Mouse (Mus musculus): Measurements from ENCODE around the gene Gtf2f2. TPM values are rescaled to one million over a fixed set of nuclear protein-coding genes. Genes with fewer than 3 reads are reported as not detected.
"Not testable (repeated sequence)": the region's sequence is repeated elsewhere in the genome, so short reads cannot be mapped to it uniquely, and the experiment has no call there.

Gtf2f2 gene
- polyA plus RNA-seq, 1 experiment: 30.2 TPM

- Histone ChIP-seq H3K36me3 (ENCODE audit: control insufficient read depth, insufficient read depth) (no peaks in the 10 kb centered on the region), H3K79me3 (ENCODE audit: low read depth) (peaks cover 16% of the 10 kb centered on the region), H3K79me2 (ENCODE audit: control insufficient read depth, insufficient read depth) (peaks cover 36% of the 10 kb centered on the region), H3K27me3 (ENCODE audit: control insufficient read depth, insufficient read depth, insufficient read length) (no peaks in the 10 kb centered on the region), H3K4me3 (ENCODE audit: insufficient read depth, poor library complexity, severe bottlenecking) (no peak overlapping the region), H3ac (ENCODE audit: control insufficient read depth, insufficient read length, low read depth) (no peak overlapping the region)
- TF ChIP-seq FOSL1 (IDR thresholded peaks at IDR 0.05; ENCODE audit: insufficient read depth, low read length, poor library complexity, severe bottlenecking) (peak; percentile 93), CEBPB (IDR thresholded peaks at IDR 0.05; ENCODE audit: low read depth) (peak; percentile 72), MYOD1 (IDR thresholded peaks at IDR 0.05; ENCODE audit: control insufficient read depth, insufficient read length, low read depth) (no peak)
Observed at GRCm38 (mm10) chr14:75937714-75938113, 73.0 kb downstream of the Gtf2f2 start.

- Histone ChIP-seq H3K36me3 (ENCODE audit: control insufficient read depth, insufficient read depth) (no peaks in the 10 kb centered on the region), H3K79me2 (ENCODE audit: control insufficient read depth, insufficient read depth) (peaks cover 24% of the 10 kb centered on the region), H3K4me3 (ENCODE audit: insufficient read depth, poor library complexity, severe bottlenecking) (no peak overlapping the region), H3K79me3 (ENCODE audit: low read depth) (peaks cover 13% of the 10 kb centered on the region), H3ac (ENCODE audit: control insufficient read depth, insufficient read length, low read depth) (no peak overlapping the region), H3K27me3 (ENCODE audit: control insufficient read depth, insufficient read depth, insufficient read length) (no peaks in the 10 kb centered on the region)
- TF ChIP-seq USF1 (IDR thresholded peaks at IDR 0.05; ENCODE audit: low read depth) (no peak), MYOG (IDR thresholded peaks at IDR 0.05; ENCODE audit: control insufficient read depth, extremely low read depth, insufficient read length) (no peak), CTCF (IDR thresholded peaks at IDR 0.05; ENCODE audit: control insufficient read depth, insufficient read depth, insufficient read length) (no peak), MAX (IDR thresholded peaks at IDR 0.05) (no peak), FOSL1 (IDR thresholded peaks at IDR 0.05; ENCODE audit: insufficient read depth, low read length, poor library complexity, severe bottlenecking) (no peak), MYOD1 (IDR thresholded peaks at IDR 0.05; ENCODE audit: control insufficient read depth, insufficient read length, low read depth) (no peak), CEBPB (IDR thresholded peaks at IDR 0.05; ENCODE audit: low read depth) (no peak)
Observed at GRCm38 (mm10) chr14:75934359-75934758, 76.3 kb downstream of the Gtf2f2 start.

- peaks cover 30% of the 10 kb centered on the region for H3K79me2 ChIP-seq (ENCODE audit: control insufficient read depth, insufficient read depth)
- TF ChIP-seq CTCF (IDR thresholded peaks at IDR 0.05; ENCODE audit: control insufficient read depth, insufficient read depth, insufficient read length) (no peak), MAX (IDR thresholded peaks at IDR 0.05) (no peak), FOSL1 (IDR thresholded peaks at IDR 0.05; ENCODE audit: insufficient read depth, low read length, poor library complexity, severe bottlenecking) (no peak), MYOG (IDR thresholded peaks at IDR 0.05; ENCODE audit: control insufficient read depth, extremely low read depth, insufficient read length) (no peak), MYOD1 (IDR thresholded peaks at IDR 0.05; ENCODE audit: control insufficient read depth, insufficient read length, low read depth) (no peak), USF1 (IDR thresholded peaks at IDR 0.05; ENCODE audit: low read depth) (no peak), CEBPB (IDR thresholded peaks at IDR 0.05; ENCODE audit: low read depth) (no peak)
- peak overlapping the region; percentile 14 for H3K4me3 ChIP-seq (ENCODE audit: insufficient read depth, poor library complexity, severe bottlenecking)
- peaks cover 13% of the 10 kb centered on the region for H3K79me3 ChIP-seq (ENCODE audit: low read depth)
- no peak overlapping the region for H3ac ChIP-seq (ENCODE audit: control insufficient read depth, insufficient read length, low read depth)
- H3K27me3 ChIP-seq (ENCODE audit: control insufficient read depth, insufficient read depth, insufficient read length): no peaks in the 10 kb centered on the region
- peaks cover 7% of the 10 kb centered on the region for H3K36me3 ChIP-seq (ENCODE audit: control insufficient read depth, insufficient read depth)
Observed at GRCm38 (mm10) chr14:75931266-75931665, 79.4 kb downstream of the Gtf2f2 start.

- H3K79me3 ChIP-seq (ENCODE audit: low read depth): peaks cover 17% of the 10 kb centered on the region
- not testable (repeated sequence) for H3K4me3 ChIP-seq (ENCODE audit: insufficient read depth, poor library complexity, severe bottlenecking); H3ac ChIP-seq (ENCODE audit: control insufficient read depth, insufficient read length, low read depth); H3K27me3 ChIP-seq (ENCODE audit: control insufficient read depth, insufficient read depth, insufficient read length); H3K36me3 ChIP-seq (ENCODE audit: control insufficient read depth, insufficient read depth)
- H3K79me2 ChIP-seq (ENCODE audit: control insufficient read depth, insufficient read depth): peaks cover 30% of the 10 kb centered on the region
Observed at GRCm38 (mm10) chr14:75929713-75930112, 81.0 kb downstream of the Gtf2f2 start.

- no peaks in the 10 kb centered on the region for H3K27me3 ChIP-seq (ENCODE audit: control insufficient read depth, insufficient read depth, insufficient read length)
- peaks cover 7% of the 10 kb centered on the region for H3K36me3 ChIP-seq (ENCODE audit: control insufficient read depth, insufficient read depth)
- no peak for TF ChIP-seq FOSL1 (IDR thresholded peaks at IDR 0.05; ENCODE audit: insufficient read depth, low read length, poor library complexity, severe bottlenecking)
- no peak for TF ChIP-seq USF1 (IDR thresholded peaks at IDR 0.05; ENCODE audit: low read depth)
- TF ChIP-seq MYOG (IDR thresholded peaks at IDR 0.05; ENCODE audit: control insufficient read depth, extremely low read depth, insufficient read length): no peak
- no peak for TF ChIP-seq CTCF (IDR thresholded peaks at IDR 0.05; ENCODE audit: control insufficient read depth, insufficient read depth, insufficient read length)
- TF ChIP-seq MYOD1 (IDR thresholded peaks at IDR 0.05; ENCODE audit: control insufficient read depth, insufficient read length, low read depth): no peak
- TF ChIP-seq CEBPB (IDR thresholded peaks at IDR 0.05; ENCODE audit: low read depth): no peak
- no peak for TF ChIP-seq MAX (IDR thresholded peaks at IDR 0.05)
- H3K79me2 ChIP-seq (ENCODE audit: control insufficient read depth, insufficient read depth): peaks cover 13% of the 10 kb centered on the region
- no peak overlapping the region for H3K4me3 ChIP-seq (ENCODE audit: insufficient read depth, poor library complexity, severe bottlenecking)
- H3ac ChIP-seq (ENCODE audit: control insufficient read depth, insufficient read length, low read depth): no peak overlapping the region
- H3K79me3 ChIP-seq (ENCODE audit: low read depth): peaks cover 4% of the 10 kb centered on the region
Observed at GRCm38 (mm10) chr14:75923314-75924052, 87.2 kb downstream of the Gtf2f2 start.

- Histone ChIP-seq H3K4me3 (ENCODE audit: insufficient read depth, poor library complexity, severe bottlenecking) (no peak overlapping the region), H3K36me3 (ENCODE audit: control insufficient read depth, insufficient read depth) (peaks cover 11% of the 10 kb centered on the region), H3ac (ENCODE audit: control insufficient read depth, insufficient read length, low read depth) (no peak overlapping the region), H3K79me3 (ENCODE audit: low read depth) (peaks cover 3% of the 10 kb centered on the region), H3K79me2 (ENCODE audit: control insufficient read depth, insufficient read depth) (no peaks in the 10 kb centered on the region), H3K27me3 (ENCODE audit: control insufficient read depth, insufficient read depth, insufficient read length) (no peaks in the 10 kb centered on the region)
- no peak for TF ChIP-seq USF1 (IDR thresholded peaks at IDR 0.05; ENCODE audit: low read depth)
- no peak for TF ChIP-seq MYOD1 (IDR thresholded peaks at IDR 0.05; ENCODE audit: control insufficient read depth, insufficient read length, low read depth)
- no peak for TF ChIP-seq FOSL1 (IDR thresholded peaks at IDR 0.05; ENCODE audit: insufficient read depth, low read length, poor library complexity, severe bottlenecking)
- no peak for TF ChIP-seq MYOG (IDR thresholded peaks at IDR 0.05; ENCODE audit: control insufficient read depth, extremely low read depth, insufficient read length)
- TF ChIP-seq CTCF (IDR thresholded peaks at IDR 0.05; ENCODE audit: control insufficient read depth, insufficient read depth, insufficient read length): no peak
- TF ChIP-seq CEBPB (IDR thresholded peaks at IDR 0.05; ENCODE audit: low read depth): no peak
- no peak for TF ChIP-seq MAX (IDR thresholded peaks at IDR 0.05)
Observed at GRCm38 (mm10) chr14:75912665-75913064, 98.0 kb downstream of the Gtf2f2 start.
